Mouse (Mus musculus) mouse trophoblast stem cell (cell line): ENCODE measurements around the gene Cog5.

Experiments
- in situ Hi-C, 2 experiments: fragments of 300-500 bp; cut with MseI, MboI; formaldehyde crosslinking; loops; 2 replicates in 1 of 2; 3 replicates in 1 of 2; pipeline ENCODE4 v1.15.1; 2025

Cog5 gene

GRCm38 (mm10) chr12:31707531-31707930, 52.9 kb downstream of the Cog5 start:
- in situ Hi-C loops: loop anchor here in 1 of 2 experiments (25.0 kb wide), 1 partner anchor 195 kb away; no protein-coding TSS in a partner anchor

- in situ Hi-C loops: loop anchor here in 1 of 2 experiments (25.0 kb wide), 1 partner anchor 197 kb away; no protein-coding TSS in a partner anchor
These were observed 55.0 kb downstream of the Cog5 start for GRCm38 (mm10) chr12:31709665-31710064.

- in situ Hi-C loops: loop anchor here in 1 of 2 experiments (25.0 kb wide), 1 partner anchor 200 kb away; no protein-coding TSS in a partner anchor
These were observed 57.6 kb downstream of the Cog5 start for GRCm38 (mm10) chr12:31712233-31712632.

- in situ Hi-C loops: loop anchor here in 1 of 2 experiments (25.0 kb wide), 1 partner anchor 200 kb away; no protein-coding TSS in a partner anchor
These were observed 58.1 kb downstream of the Cog5 start for GRCm38 (mm10) chr12:31712727-31713126.

- in situ Hi-C loops: loop anchor here in 1 of 2 experiments (25.0 kb wide), 1 partner anchor 201 kb away; no protein-coding TSS in a partner anchor
These were observed 58.9 kb downstream of the Cog5 start, which contains the start of gene Gpr22 for GRCm38 (mm10) chr12:31713600-31713999. TSS of gene Gpr22 (minus strand) at chr12:31713947.

- in situ Hi-C loops: loop anchor here in 1 of 2 experiments (25.0 kb wide), 1 partner anchor 202 kb away; no protein-coding TSS in a partner anchor
These were observed 59.4 kb downstream of the Cog5 start for GRCm38 (mm10) chr12:31714070-31714469.

GRCm38 (mm10) chr12:31719586-31720275, 65.1 kb downstream of the Cog5 start:
- in situ Hi-C loops: loop anchor here (10.0 to 25.0 kb wide), 2 partner anchors 207 to 215 kb away; no protein-coding TSS in a partner anchor

- in situ Hi-C loops: loop anchor here (10.0 to 25.0 kb wide), 2 partner anchors 212 to 220 kb away; no protein-coding TSS in a partner anchor
These were observed 69.9 kb downstream of the Cog5 start for GRCm38 (mm10) chr12:31724576-31724975.

GRCm38 (mm10) chr12:31725511-31726275, 71.0 kb downstream of the Cog5 start:
- in situ Hi-C loops: loop anchor here in 1 of 2 experiments (10.0 kb wide), 1 partner anchor 221 kb away; no protein-coding TSS in a partner anchor

GRCm38 (mm10) chr12:31726707-31727106, 72.0 kb downstream of the Cog5 start:
- in situ Hi-C loops: loop anchor here in 1 of 2 experiments (10.0 kb wide), 1 partner anchor 222 kb away; no protein-coding TSS in a partner anchor

GRCm38 (mm10) chr12:31730126-31730525, 75.5 kb downstream of the Cog5 start:
- in situ Hi-C loops: no loop called here

- in situ Hi-C loops: no loop called here
These were observed 79.9 kb downstream of the Cog5 start for GRCm38 (mm10) chr12:31734616-31735015.

- in situ Hi-C loops: no loop called here
These were observed 92.6 kb downstream of the Cog5 start for GRCm38 (mm10) chr12:31747301-31747700.

GRCm38 (mm10) chr12:31749846-31750245, 95.2 kb downstream of the Cog5 start:
- in situ Hi-C loops: no loop called here

GRCm38 (mm10) chr12:31754465-31754864, 99.8 kb downstream of the Cog5 start:
- in situ Hi-C loops: no loop called here

GRCm38 (mm10) chr12:31755885-31756755, 101.5 kb downstream of the Cog5 start:
- in situ Hi-C loops: no loop called here

- in situ Hi-C loops: no loop called here
These were observed 118.9 kb downstream of the Cog5 start for GRCm38 (mm10) chr12:31773612-31774011.

GRCm38 (mm10) chr12:31784291-31784690, 129.6 kb downstream of the Cog5 start:
- in situ Hi-C loops: no loop called here

GRCm38 (mm10) chr12:31788530-31788929, 133.9 kb downstream of the Cog5 start:
- in situ Hi-C loops: no loop called here

- in situ Hi-C loops: no loop called here
These were observed 151.9 kb downstream of the Cog5 start for GRCm38 (mm10) chr12:31806410-31807154.
